ENCODE assay signal across 8 mouse cellular contexts in the genomic region with DNA sequence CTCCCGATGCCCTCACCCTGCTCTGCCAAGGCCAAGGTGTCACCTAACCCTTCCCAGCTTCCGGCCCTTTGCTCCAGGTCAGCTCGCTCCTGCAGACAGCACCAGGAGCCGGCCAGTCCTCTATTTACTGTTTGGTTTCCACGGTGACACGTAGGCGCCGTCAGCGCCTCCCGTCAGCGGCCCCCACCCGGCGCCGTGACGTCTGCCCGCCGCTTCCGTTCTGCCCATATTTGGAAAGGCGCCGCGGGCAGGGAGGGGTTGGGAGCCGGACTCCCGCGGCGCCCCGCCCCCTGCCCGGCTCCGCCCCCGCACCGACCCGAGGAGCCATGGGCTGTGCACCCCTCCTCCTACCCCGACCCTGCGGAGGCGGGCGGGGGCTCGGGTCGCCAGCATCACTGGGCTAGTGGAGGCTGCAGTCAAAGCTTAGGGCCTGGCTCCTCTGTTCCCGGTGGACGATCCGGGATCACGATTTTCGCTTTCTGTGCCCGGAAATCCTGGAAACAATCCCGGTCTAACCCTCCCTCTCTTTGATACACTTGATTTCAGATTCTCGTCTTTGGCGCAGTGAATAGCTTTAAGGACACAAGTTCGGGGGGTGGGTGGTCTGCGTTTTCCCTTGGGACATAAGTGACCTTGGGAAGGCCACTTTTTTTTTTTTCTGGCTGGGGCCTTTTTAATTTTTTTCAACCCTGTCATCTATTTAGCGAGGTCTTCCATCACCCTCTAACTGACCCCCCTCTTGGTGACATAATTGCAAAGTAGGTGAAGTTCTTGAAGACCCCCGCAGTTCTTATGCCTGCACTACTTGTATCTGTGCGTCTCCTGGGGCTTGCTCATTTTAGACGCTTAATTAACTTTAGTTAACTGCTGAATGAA. TPM values are rescaled to one million over a fixed set of nuclear protein-coding genes. Genes with fewer than 3 reads are reported as not detected.
A peak's percentile ranks its signal among the peaks of the same experiment; 100 is the strongest.
DNase-seq lines count a peak whose midpoint lies in the region; ATAC-seq and TF ChIP-seq lines count a peak whose summit lies in the region.

No protein-coding gene starts in this region.

- H3K4me2 ChIP-seq in heart, embryonic 12.5 days: peak overlapping the region; percentile 88
- H3K4me2 ChIP-seq in kidney, postnatal 0 days (ENCODE audit: low read length): peak overlapping the region; percentile 88

- peaks cover 29% of the 10 kb centered on the region for H3K4me1 ChIP-seq in heart, embryonic 12.5 days (replicated peaks)
- H3K4me1 ChIP-seq in kidney, postnatal 0 days (replicated peaks; ENCODE audit: insufficient read depth, low read length): 0 out of 2 replicates have a peak, but pooled peaks cover 6% of the 10 kb centered on the region
- peaks cover 5% of the 10 kb centered on the region for H3K4me1 ChIP-seq in liver, adult 2 months (ENCODE audit: control insufficient read depth, insufficient read depth, low read length)

- H3K27me3 ChIP-seq in heart, embryonic 12.5 days (replicated peaks): no peaks in the 10 kb centered on the region
- H3K27me3 ChIP-seq in kidney, postnatal 0 days (ENCODE audit: insufficient read depth, low read length): no peaks in the 10 kb centered on the region
- no peaks in the 10 kb centered on the region for H3K27me3 ChIP-seq in liver, adult 2 months (ENCODE audit: control insufficient read depth, insufficient read depth, low read length)

- peak; percentile 98 for DNase-seq in CD4-positive helper T cell, adult 2 months (ENCODE audit: low read depth, low spot score)
- peak; percentile 97 for DNase-seq in brain, embryonic 14.5 days (ENCODE audit: low read depth)
- DNase-seq in kidney, postnatal 0 days (ENCODE audit: low spot score): peak; percentile 96
- DNase-seq in liver, adult 2 months (ENCODE audit: extremely low read depth, low read depth, low spot score): peak; percentile 79
- DNase-seq in spleen, postnatal 36 days (ENCODE audit: low spot score in 2 of 2): peak; percentile 93 to 94

- peak; percentile 39; the same call in 1 of the 2 replicates for TF ChIP-seq POLR2A in brain, embryonic 14.5 days (IDR thresholded peaks at IDR 0.05; ENCODE audit: borderline replicate concordance, extremely low read depth, insufficient read depth, insufficient read length, poor library complexity, severe bottlenecking)
- TF ChIP-seq POLR2A in liver, adult 2 months (IDR thresholded peaks at IDR 0.05; ENCODE audit: extremely low read depth, insufficient read depth, low read length): no peak

- H3K36me3 ChIP-seq in heart, embryonic 12.5 days: no peaks in the 10 kb centered on the region
- H3K36me3 ChIP-seq in kidney, postnatal 0 days (ENCODE audit: insufficient read depth, low read length): no peaks in the 10 kb centered on the region
- H3K36me3 ChIP-seq in liver, adult 2 months (ENCODE audit: control insufficient read depth, insufficient read depth, low read length): no peaks in the 10 kb centered on the region

- peak overlapping the region; percentile 62 for H3K4me3 ChIP-seq in heart, embryonic 12.5 days
- H3K4me3 ChIP-seq in kidney, postnatal 0 days (replicated peaks; ENCODE audit: low read depth, low read length): peak overlapping the region; percentile 66
- H3K4me3 ChIP-seq in liver, adult 2 months (ENCODE audit: insufficient read depth, low read depth, low read length): peak overlapping the region; percentile 96

- H3K9ac ChIP-seq in heart, embryonic 12.5 days: peak overlapping the region; percentile 70
- H3K9ac ChIP-seq in kidney, postnatal 0 days (ENCODE audit: low read depth, low read length): peak overlapping the region; percentile 60
- H3K9ac ChIP-seq in liver, adult 2 months (ENCODE audit: low read depth, low read length): peak overlapping the region; percentile 80

- ATAC-seq in erythroblast, adult 5-6 weeks (replicated peaks; ENCODE audit: low FRiP score, poor library complexity, severe bottlenecking): peak; percentile 96
- ATAC-seq in heart, embryonic 12.5 days (ENCODE audit: insufficient number of reproducible peaks, low FRiP score): peak; percentile 96
- ATAC-seq in kidney, postnatal 0 days (replicated peaks; ENCODE audit: low FRiP score, low read depth): peak; percentile 97
- peak; percentile 75 for ATAC-seq in monocyte, adult 5-6 weeks (replicated peaks; ENCODE audit: insufficient number of reproducible peaks, low FRiP score, low TSS enrichment, poor library complexity, severe bottlenecking)

- no peaks in the 10 kb centered on the region for H3K9me3 ChIP-seq in heart, embryonic 12.5 days (replicated peaks)
- no peaks in the 10 kb centered on the region for H3K9me3 ChIP-seq in kidney, postnatal 0 days (replicated peaks; ENCODE audit: low read length)

- H3K79me2 ChIP-seq in liver, adult 2 months (ENCODE audit: control insufficient read depth, insufficient read depth, low read length): no peaks in the 10 kb centered on the region

- no peak for TF ChIP-seq CTCF in brain, embryonic 14.5 days (IDR thresholded peaks at IDR 0.05; ENCODE audit: borderline replicate concordance, extremely low read depth, insufficient read depth, insufficient read length)
- no peak for TF ChIP-seq CTCF in kidney, postnatal 0 days (IDR thresholded peaks at IDR 0.05; ENCODE audit: low read depth)
- no peak for TF ChIP-seq CTCF in liver, adult 2 months (IDR thresholded peaks at IDR 0.05; ENCODE audit: low read depth, low read length)

- under 1% methylated on average over 52 of the region's 52 CpGs for WGBS in heart, embryonic 12.5 days
- under 1% methylated on average over 52 of the region's 52 CpGs for WGBS in kidney, postnatal 0 days
- WGBS in liver, adult 2 months: under 1% methylated on average over 52 of the region's 52 CpGs

- peak overlapping the region; percentile 75 for H3K27ac ChIP-seq in heart, embryonic 12.5 days (ENCODE audit: poor library complexity, severe bottlenecking)
- H3K27ac ChIP-seq in kidney, postnatal 0 days: peak overlapping the region; percentile 75; the same call in 1 of the 2 replicates
- peak overlapping the region; percentile 57 for H3K27ac ChIP-seq in liver, adult 2 months (replicated peaks; ENCODE audit: insufficient read depth, low read depth, low read length)

RNA-seq across cellular contexts. Expression of gene Fos, which starts 12.4 kb away (rescaled TPM):
- 1.9 and 2.0 TPM in 2 replicates for polyA plus RNA-seq in brain, embryonic 14.5 days (2012; rRNA removed)
- total RNA-seq in erythroblast, adult 5-6 weeks (2015; ENCODE audit: low replicate concordance): 40.3 and 41.9 TPM in 2 replicates
- total RNA-seq in erythroblast, adult 5-6 weeks (2017; ENCODE audit: low replicate concordance): 25.0 and 32.1 TPM in 2 replicates
- polyA plus RNA-seq in heart, embryonic 12.5 days (2016; fragmentation: Nextera tagmentation; extraction: Ambion mirVana): 5.9 and 8.1 TPM in 2 replicates
- 3.5 and 3.9 TPM in 2 replicates for polyA plus RNA-seq in kidney, postnatal 0 days (2015; fragmentation: Nextera tagmentation; extraction: Ambion mirVana)
- total RNA-seq in liver, adult 2 months (2014; rRNA removed): 0.67 and 1.2 TPM in 2 replicates
- 0.49 and 0.65 TPM in 2 replicates for polyA plus RNA-seq in liver, adult 2 months (2012; rRNA removed)
- total RNA-seq in monocyte, adult 5-6 weeks (2017): 138 to 560 TPM (median 216 TPM) in 3 replicates

Comparison
In these comparisons a context has a peak if more than half of its experiments do, and no peak if none do; other contexts are left out.
1. Peak in every context shown above with its lines: DNase-seq, ATAC-seq, H3K4me3 ChIP-seq and H3K27ac ChIP-seq.